Mouse (Mus musculus) urinary bladder, adult 18-20 months (tissue): Measurements from ENCODE around the gene Chpf2.
"Not testable (repeated sequence)": the region's sequence is repeated elsewhere in the genome, so short reads cannot be mapped to it uniquely, and the experiment has no call there.

ENCODE experiments used
- DNase-seq, 2 experiments: peaks; one replicate each; pipeline ENCODE4 v3.0.0; 2022; ENCODE audit warnings: low spot score in 2 of 2, mixed read lengths in 2 of 2

Gene Chpf2

DNA sequence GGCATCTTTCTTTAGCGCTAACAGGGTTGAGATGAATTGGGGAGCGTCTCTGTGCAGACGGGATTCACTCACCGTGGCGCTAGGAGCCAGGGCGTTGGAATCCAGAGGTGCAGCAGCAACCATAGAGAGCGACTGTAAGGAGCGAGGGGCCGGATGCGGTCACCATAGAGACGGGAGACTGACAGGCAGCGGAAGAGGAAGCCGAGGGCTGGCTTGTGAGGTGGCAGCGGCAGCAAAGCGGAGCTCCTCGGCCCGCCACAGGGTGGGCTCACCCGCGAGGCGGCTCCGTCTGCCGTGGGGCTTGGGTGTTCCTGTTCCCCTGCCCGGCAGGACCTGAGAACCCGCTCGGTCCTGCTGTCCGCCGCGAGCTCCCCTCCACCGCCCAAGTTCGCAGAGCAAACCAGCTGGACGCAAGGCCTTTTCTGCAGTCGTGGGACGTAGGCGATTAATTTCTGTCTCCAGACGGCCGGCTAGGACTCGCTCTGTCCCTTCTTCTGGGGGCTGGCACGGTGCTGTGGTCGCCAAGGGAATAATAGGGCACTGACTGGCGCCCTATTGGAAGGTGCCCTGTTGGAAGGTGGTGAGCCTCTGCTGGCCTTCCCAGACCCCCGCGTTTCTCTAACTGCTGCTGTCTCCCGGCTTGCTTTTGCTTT, at the start of gene Chpf2:
Gene Chpf2 (plus strand): TSS at position 195 of the 653 bp plus-strand sequence.
- peak; percentile 68 to 78 for DNase-seq

DNA sequence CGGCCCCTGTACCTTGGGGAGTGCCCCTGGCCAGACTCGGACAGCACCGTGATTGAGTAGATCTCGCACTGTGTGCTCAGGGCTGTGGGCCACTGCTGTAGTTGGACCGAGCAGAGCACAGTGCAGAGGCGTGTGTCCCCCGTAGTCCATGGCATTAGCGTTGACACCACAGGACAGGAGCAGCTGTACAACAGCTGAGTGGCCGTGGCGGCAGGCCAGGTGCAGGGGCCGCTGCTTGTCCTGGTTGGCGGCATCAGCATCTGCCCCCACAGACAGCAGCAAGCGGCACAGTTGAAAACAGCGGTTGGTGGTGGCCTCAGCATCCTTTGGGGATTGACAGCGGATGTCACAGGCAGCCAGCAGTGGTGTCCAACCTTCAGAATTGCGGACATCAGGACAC, 48.9 kb upstream of the Chpf2 start:
- DNase-seq: no peak

DNA sequence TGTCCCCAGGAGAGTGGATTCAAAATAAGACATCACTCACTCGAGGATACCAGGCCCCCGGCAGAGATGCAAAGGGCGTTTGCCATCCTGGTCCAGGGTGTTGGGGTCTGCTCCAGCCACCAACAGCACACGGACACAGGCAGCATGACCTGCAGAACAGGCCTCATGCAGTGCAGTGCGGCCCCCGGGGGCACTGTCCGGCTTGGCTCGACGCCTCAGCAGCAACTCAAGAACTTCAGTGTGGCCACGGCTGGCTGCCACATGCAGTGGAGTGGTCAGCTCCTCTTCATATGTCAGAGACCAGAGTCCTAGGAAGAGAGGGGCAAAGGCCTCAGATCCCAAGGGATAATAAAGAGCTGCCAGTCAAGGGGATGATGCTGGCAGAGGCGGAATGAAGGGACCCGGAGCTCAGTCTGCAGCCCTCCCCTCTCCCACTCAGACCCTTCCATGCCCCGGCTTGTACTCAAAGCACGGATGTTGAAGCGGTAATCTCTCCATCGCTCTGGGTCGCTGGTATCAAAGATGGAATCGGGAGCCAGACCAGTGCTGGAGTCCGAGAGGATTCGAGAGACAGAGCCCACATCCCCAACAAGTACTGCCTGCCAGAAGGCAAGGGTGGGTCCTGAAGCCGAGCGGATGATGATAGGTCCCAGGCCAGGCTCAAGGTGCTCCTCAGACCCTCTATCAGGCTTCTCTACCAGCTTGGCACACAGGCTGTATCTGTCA, 46.8 kb upstream of the Chpf2 start:
- no peak for DNase-seq

DNA sequence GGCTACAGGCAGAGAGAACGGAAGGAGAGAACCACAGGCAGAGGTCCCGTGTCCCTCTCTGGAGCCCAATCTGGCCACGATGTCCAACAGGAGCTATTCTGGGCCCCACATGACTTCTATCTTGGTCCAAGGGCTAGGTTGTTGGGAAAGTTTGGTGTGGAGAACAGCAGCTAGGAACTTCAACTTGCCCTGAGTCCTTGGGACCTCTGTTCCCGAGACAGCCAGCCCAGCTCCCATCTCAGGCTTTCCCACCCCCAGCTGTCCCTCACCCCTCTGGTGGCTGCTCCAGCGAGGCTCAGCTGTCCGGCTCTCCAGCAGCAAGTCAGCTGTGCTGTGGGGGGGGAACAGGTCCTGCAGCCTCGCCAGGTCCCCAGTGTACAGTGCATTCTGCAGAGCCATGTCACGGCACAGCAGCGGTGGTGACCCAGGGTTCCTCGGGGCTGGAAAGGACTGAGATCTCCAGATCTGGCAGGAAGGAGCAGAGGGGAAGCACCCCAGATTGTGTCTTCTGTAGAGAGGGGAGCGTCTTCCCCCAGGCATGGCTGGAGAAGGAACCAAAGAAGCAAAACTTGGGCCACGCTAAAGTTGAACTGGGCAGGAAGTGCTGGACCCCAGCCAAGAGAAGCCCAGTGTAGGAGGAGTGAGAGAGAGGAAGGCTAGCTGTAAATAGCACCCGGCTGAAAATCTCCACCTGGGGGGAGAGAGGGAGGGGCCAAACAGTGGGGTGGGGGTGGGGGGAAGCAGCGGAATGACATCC, 46.0 kb upstream of the Chpf2 start, which contains the start of gene Asb10:
Gene Asb10 (minus strand): TSS at position 592 of the 757 bp plus-strand sequence.
- peak; percentile 18 to 42 for DNase-seq

DNA sequence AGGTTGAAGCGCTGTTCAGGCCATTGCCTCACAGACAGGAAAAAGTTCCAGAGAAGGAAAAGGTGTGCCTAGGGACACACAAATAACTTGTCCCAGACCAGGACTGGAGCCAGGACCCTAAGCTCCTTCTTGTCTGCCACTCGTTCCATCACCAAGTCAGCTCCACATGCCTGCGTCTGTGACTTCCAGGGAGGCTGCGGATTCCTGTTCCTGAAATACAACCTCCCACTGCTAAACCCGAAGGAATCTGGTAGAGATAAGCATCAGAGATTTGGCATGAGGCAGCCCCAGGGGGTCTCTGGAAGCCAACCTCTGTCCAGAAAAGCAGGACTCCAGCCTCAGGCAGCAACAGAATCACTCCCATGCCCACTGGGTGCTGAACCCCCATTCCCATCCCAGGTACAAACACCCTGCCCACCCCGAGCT, 45.4 kb upstream of the Chpf2 start:
- DNase-seq: no peak

DNA sequence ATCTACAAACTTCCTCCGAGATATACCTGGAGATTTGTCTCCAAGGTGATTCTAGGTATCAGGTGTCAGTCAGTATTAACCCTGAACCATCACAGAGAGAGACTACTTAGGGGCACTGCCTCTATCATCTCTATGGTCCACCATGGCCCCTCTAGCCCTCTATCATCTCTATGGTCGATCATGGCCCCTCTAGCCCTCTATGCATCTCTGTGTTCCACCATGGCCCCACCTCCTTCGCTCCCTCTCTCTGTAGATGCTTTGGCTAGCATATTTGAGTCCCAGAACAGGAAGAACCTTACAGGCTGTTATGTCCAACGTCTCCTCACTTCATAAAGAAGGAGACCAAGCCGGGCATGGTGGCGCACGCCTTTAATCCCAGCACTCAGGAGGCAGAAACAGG, 43.9 kb upstream of the Chpf2 start:
- no peak for DNase-seq

DNA sequence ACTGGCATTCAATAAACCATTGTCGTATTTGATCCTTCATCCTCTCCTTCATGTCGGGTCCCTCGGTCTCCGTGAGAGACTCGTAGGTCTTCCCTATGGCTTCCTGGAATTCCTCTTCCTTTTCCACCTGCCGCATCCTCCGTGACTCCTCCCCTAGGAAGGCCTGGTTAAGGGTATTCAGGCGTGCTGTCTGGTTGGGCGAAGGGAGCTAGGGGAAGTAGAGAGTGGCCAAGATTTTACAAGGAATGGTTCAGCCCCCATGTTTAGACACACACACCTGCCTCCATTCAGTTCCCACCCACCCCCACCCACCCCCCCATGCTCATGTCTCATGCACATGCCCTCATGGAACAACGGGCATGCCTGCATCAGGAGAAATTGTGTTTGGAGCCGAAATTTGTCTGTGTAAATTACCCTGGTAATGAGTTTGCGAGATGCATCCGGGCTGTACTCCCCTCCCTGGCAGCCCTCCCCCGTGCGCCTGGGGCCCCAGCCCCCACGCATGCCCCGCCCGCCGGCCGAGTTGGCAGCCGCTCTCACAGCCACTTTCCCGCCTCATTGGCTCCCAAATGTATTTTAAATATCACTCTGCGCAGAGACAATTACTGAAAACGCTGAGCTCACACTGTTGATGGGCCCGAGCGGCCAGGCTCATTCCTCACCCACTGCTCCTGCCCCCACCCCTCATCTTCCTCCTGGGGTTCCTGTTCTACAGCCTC, 35.8 kb upstream of the Chpf2 start:
- no peak for DNase-seq

DNA sequence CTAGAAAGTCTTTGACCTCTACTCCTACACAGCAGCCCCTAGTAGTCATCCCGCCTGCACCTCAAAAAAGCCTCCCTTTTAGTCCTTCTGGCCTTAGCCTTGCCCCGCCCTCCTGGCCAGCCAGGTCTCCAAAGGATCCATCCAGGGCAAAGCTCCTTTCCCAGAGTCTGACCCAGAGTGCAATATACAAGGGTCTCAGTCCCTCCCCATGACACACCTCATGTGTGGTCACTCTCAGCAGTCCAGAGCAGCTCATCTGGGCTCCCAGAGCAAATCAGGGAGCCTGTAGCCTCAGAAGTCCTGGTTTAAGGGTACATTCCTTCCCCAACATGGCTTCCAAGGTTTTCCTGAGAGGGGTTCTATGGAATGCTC, 35.2 kb upstream of the Chpf2 start:
- no peak for DNase-seq

DNA sequence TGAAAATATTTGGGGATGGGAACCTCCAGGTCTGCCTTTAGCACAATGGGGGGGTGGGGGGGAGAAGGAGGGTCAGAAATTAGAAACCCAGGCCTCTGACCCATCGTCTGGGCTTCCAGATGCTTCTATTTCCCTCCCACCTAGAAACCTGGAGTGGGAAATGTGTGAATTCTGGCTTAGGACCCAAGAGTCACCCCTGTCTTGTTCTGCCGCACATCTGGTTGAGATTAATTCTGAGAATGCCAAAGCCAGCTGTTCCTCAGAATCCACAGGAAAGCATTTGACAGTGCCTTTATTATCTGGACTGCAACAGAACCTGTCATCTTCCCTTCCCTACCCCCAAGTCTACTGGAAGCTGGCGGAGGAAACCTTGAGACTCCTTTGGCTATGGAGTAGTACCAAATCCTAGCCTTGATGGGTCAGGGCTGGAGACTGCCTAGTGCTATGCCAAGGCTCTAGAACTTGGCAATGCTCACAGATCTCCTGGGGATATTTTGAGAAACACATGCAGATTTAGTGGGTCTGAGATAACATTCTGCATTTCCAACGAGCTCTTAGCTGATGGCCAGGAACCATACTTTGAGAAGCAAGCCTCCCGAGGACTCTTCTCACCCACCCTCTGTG, 32.8 kb upstream of the Chpf2 start:
- DNase-seq: no peak

DNA sequence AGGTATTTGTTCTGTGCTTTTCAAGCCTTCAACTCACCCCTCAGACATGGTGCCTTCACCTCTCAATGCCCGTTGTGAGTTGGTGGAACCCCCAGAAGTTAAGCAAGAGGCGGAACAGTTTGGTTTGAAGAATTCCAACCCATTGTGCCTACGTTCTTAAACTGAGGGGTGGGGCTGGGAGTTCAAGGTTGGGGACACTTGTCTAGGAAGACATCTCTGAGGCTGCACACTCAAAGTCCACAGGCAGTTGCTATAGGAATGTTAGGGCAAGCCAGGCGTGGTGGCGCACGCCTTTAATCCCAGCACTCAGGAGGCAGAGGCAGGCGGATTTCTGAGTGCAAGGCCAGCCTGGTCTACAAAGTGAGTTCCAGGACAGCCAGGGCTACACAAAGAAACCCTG, 31.2 kb upstream of the Chpf2 start:
- DNase-seq: not testable (repeated sequence)

DNA sequence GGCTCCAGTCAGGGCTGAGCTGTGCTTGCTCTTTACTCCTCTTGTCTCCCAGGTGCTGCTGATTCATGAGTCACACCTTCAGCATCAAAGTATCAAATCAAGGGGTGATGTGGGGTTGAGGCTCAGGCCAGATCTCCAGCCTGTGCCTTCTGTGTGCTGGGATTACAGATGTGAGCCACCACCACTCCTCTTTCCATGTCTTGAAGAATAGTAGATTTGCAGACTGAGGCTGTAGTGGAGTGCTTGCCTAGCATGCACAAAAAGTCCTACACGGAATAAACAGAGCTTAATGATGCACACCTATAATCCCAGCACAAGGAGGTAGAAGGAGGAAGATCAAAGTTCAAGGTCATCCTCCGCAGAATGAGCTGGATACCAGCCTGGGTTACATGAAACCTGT, 29.8 kb upstream of the Chpf2 start, which contains the start of gene 4931409K22Rik:
Gene 4931409K22Rik (minus strand): TSS at position 101 of the 400 bp plus-strand sequence.
- no peak for DNase-seq

DNA sequence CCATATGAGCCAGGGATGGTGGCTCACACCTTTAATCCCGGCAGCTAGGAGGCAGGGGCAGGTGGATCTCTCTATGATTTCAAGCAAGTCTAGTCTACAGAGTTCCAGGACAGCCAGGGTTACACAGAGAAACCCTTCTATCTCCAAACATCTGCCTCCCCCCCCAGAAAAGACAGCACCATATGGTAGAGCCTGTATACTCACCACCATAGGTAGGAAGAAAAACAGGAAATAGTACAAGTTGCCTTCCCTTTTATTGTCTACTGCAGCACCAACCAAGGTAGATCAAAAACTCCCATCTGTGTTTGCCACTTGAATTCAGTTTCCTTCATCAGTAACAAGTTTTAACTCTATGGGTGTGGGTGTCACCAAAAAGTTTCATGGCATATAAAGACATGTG, 10.6 kb upstream of the Chpf2 start:
- no peak for DNase-seq

DNA sequence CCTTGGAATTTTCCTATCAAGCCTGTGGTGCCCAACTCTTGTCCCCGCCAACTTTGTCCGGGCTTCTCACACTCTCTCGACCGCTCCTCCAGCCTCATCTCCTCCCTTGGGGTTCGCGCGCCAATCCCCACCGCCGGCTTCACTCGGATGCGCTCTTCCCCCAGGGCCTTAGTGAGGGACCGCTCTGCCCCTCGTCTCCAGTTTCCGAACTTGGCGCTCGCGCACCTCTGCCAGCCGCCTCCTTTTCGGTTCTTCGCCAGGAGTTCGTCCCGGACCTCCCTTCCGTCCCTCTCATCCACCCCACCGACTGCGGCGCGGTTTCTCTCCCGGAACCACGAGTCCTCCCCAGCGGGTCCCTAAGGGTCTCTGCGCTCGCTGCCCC, 9.7 kb upstream of the Chpf2 start:
- no peak for DNase-seq

DNA sequence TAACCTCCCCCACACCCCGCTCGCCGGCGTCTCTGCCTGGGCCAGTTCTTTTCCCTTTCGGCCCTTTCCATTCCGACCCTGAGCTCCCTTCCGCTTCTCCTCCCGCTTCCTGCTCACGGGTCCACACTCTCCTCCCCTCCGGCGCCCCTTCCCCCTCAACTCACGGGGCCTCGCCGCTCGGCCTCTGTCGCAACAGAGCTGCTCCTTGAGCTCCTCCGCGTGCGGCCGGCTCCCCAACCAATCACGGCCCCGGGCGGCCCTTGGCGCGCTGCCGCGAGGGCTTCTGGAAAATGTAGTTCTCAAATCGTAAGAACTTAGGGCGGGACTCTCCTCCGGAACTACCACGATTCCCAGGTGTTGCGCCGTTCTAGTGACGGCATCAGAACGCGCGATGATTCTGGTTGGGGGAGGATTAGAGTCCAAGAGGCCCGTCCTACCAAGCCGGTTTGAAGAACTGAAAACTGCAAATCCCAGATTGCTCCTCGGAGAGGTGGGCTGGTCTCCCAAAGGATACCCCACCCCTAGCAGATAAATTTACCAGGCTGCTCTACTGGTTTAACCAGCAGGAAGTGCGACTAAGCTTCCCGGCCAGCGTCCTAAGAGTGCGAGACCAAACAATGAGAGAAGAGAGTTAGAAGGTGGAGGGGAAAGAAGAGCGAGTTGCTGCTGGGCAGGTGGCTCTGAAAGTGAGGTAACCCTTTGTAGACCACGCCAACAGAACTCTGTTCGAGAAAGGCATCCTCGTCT, 9.2 kb upstream of the Chpf2 start, which contains the start of gene Abcf2:
Gene Abcf2 (minus strand): TSS at position 285 of the 747 bp plus-strand sequence.
- DNase-seq: peak; percentile 99 to 100

DNA sequence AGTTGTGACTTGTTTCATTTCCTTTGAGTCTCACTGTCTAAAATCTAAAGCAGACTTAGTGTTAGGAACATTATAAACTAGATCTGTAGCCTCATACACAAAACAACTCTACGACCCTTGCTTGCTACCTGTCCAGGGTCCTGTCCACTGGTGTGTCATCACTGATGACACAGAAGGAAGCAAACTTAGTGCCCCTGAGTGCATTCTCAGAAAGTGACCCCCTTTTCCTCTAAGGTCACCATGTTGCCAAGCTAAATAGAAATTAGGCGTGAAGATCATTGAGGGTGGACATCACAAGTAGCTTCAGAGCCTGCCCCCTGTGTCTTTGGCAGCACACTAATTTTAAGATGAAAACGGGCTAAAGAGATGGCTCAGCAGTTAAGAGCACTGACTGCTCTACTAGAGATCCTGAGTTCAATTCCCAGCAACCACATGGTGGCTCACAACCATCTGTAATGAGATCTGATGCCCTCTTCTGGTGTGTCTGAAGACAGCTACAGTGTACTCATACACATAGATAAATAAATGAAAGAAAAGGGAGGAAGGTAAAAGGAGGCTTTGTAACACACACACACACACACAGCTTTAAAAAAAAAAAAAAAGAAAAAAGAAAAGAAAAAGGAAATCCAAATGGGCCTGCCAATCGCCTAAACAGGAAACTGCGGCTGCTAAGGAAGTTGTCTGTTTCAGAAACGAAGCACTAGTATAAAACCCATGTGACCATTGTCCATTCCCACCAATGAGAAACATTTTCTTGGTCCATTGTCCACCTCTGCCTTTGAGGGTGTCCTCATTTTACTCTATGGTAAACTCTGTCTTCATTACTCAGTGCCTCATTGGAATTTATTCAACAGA, 8.2 kb upstream of the Chpf2 start:
- no peak for DNase-seq

DNA sequence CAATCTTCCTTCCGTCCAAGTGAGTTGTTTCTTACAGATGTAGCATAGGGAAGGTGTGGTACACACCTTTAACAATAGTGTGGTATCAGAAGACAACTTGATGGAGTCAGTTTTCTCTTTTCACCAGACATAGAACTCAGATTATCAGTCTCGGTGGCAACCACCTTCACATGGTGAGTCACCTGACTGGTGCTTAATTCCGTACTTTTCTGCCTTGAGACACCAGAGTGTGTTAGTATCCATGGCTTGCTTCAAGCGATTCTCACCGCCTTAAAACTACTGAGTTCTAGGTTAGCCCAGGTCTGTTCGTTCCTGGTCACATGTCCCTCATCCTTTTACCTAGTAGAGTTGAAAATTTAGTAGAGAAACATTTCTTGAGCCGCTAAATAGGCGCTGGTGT, 435 bp upstream of the Chpf2 start:
- no peak for DNase-seq

DNA sequence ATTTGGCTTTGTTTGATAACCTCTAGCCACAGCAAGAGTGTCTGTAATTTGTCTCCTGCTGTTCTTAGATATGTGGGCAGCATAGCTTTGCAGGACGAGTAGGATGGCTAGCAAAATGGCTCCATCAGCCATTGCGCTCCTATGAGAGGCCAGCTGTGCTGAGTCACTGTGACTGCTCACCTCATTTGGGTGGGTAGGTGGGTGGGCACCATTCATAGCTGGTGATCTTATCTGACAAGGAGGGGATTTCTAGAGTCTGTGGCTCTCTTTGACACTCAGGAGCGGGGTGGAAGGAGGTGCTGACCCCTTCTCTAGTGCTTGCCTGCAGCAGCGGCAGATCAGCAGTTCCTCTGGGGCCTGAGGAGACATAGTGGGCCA, 648 bp downstream of the Chpf2 start:
- no peak for DNase-seq

DNA sequence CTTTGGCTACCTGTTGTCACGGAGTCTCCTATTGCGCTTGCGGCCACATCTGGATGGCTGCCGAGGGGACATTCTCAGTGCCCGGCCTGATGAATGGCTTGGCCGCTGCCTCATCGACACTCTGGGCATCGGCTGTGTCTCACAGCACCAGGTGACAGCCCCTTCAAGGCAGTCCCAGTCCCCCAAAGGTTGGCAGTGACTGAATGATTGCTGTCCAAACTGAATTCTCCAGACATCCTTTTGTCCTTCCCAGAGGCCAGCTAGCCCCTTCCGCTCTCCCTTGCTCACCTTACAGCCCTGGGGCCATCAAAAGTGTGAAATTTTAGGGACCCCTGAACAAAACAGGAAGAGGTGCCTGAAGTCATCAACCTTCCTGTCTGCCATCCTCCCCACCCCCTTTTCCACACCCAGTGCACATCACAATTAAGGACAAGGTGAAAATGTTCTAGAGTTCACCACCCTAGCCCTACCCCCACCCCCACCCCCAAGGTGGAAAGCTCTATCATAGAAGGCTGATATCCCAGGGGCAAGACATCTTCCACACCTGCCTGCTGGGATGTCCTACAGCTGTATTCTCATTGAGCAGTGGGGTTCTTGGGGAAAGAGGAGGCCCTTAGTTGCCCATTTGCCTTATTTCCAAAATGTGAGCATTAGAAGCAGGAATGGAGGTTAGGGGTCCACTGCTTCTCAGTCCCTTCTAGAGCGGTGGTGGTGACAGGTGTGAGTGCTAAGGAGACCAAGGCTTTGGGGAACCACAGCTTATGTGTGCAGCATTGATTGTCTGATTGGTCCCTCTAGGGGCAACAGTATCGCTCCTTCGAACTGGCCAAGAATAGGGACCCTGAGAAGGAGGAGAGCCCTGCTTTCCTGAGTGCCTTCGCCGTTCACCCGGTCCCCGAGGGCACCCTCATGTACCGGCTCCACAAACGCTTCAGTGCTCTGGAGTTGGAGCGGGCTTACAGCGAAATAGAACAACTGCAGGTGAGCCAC, 3.3 kb downstream of the Chpf2 start:
- no peak for DNase-seq
